Mouse (Mus musculus) stomach, postnatal 0 days (tissue): ENCODE measurements at regions not wholly inside any gene's neighbourhood (a gene's known extent, or its start where the extent isn't known, plus 50 kb on each side); places are given as distances from the start of the nearest gene placed in this dataset.

ENCODE experiments used
- ATAC-seq: fragments of 200-750 bp; cut with Nextera tagmentation; 2 replicates; pipeline ENCODE4 v1.8.0; 2017; ENCODE audit not compliant: low FRiP score, low TSS enrichment
- DNase-seq: peaks from one replicate; pipeline ENCODE4 v3.0.0-alpha.2; 2016; ENCODE audit warnings: low spot score
- H3K27ac ChIP-seq: fragments of 300-500 bp; sonication (generic); replicated peaks from 2 replicates; pipeline ENCODE4 v1.5.1; 2014; ENCODE audit warnings: mild to moderate bottlenecking, control low read depth
- H3K27me3 ChIP-seq: fragments of 300-500 bp; sonication (generic); 2 replicates; pipeline ENCODE4 v1.6.1; 2014; ENCODE audit warnings: low read length; ENCODE audit not compliant: control insufficient read depth, insufficient read depth
- H3K36me3 ChIP-seq: fragments of 300-500 bp; sonication (generic); 2 replicates; pipeline ENCODE4 v1.6.1; 2014; ENCODE audit warnings: low read length, mixed read lengths; ENCODE audit not compliant: control insufficient read depth, insufficient read depth
- H3K4me1 ChIP-seq: fragments of 300-500 bp; sonication (generic); replicated peaks from 2 replicates; pipeline ENCODE4 v1.6.1; 2014; ENCODE audit warnings: antibody characterized with exemption; ENCODE audit not compliant: control insufficient read depth, insufficient read depth
- H3K4me2 ChIP-seq: fragments of 300-500 bp; sonication (generic); replicated peaks from 2 replicates; pipeline ENCODE4 v1.6.1; 2014; ENCODE audit warnings: low read depth, mild to moderate bottlenecking, control low read depth, moderate library complexity
- H3K4me3 ChIP-seq: fragments of 300-500 bp; sonication (generic); 2 replicates; pipeline ENCODE4 v1.5.1; 2014; ENCODE audit warnings: low read depth, low read length, control low read depth
- H3K9ac ChIP-seq: fragments of 300-500 bp; sonication (generic); 2 replicates; pipeline ENCODE4 v1.6.1; 2014; ENCODE audit warnings: mild to moderate bottlenecking, low read length, control low read depth, mixed read lengths
- H3K9me3 ChIP-seq: fragments of 300-500 bp; sonication (generic); 2 replicates; pipeline ENCODE4 v1.6.1; 2016; ENCODE audit warnings: low read length; ENCODE audit not compliant: control insufficient read depth
- CTCF ChIP-seq: IDR thresholded peaks from 2 replicates; pipeline ENCODE4 v1.5.1; 2016; ENCODE audit warnings: antibody characterized with exemption, low read depth, mild to moderate bottlenecking, moderate library complexity
- EP300 ChIP-seq: optimal IDR thresholded peaks from 2 replicates; pipeline ENCODE3; 2016; ENCODE audit warnings: antibody characterized with exemption
- WGBS: fragments of 180-500 bp; shearing (Covaris S2); extraction: QIAGEN DNeasy Blood & Tissue Kit; methylation state at CpG from one replicate; pipeline ENCODE4 v1.1.7; 2014; 5-methylcytosine and 5-hydroxymethylcytosine counted together

GRCm38 (mm10) chr1:18849038-18849437, 253.8 kb upstream of the Tfap2d start:
- Histone ChIP-seq H3K27ac (no peak overlapping the region), H3K4me2 (no peak overlapping the region), H3K4me1 (no peaks in the 10 kb centered on the region), H3K9ac (no peak overlapping the region), H3K9me3 (no peaks in the 10 kb centered on the region), H3K27me3 (no peaks in the 10 kb centered on the region), H3K36me3 (no peaks in the 10 kb centered on the region), H3K4me3 (no peak overlapping the region)
- ATAC-seq, result no peak
- WGBS, result 56% methylated on average over 2 of the region's 2 CpGs
- TF ChIP-seq CTCF (no peak), EP300 (no peak)
- DNase-seq, result no peak

GRCm38 (mm10) chr1:18857457-18857856, 245.4 kb upstream of the Tfap2d start:
- no peak for DNase-seq
- Histone ChIP-seq H3K27me3 (no peaks in the 10 kb centered on the region), H3K4me1 (no peaks in the 10 kb centered on the region), H3K4me2 (no peak overlapping the region), H3K9me3 (no peaks in the 10 kb centered on the region), H3K9ac (no peak overlapping the region), H3K27ac (no peak overlapping the region), H3K36me3 (no peaks in the 10 kb centered on the region), H3K4me3 (no peak overlapping the region)
- no peak for ATAC-seq
- no peak for TF ChIP-seq EP300
- no peak for TF ChIP-seq CTCF
- 75% methylated on average over 3 of the region's 3 CpGs for WGBS

- 75% methylated on average over 1 of the region's 1 CpGs for WGBS
Observed at GRCm38 (mm10) chr1:18903266-18903665, 199.6 kb upstream of the Tfap2d start.

DNA sequence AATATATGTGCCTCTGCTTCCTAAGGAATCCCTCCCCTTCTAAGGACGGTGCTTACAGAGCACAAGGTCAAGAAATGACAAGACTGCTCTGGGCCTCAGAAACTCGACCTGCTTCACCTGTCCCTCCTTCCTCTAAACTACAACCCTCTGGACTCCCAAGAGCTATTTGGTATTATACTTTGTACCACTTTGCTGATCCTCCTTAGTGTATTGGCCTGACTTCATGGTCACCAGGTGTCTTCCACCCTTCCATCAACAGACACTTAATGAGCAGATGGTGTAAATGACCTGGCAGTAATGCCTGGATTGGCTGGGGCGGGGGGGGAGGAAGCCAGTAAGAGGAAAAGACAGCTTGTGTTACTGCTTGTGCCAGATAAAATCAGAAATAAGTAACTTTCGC, 199.1 kb upstream of the Tfap2d start:
- WGBS, result 52% methylated on average over 4 of the region's 4 CpGs
- H3K4me3 ChIP-seq, result no peak overlapping the region
- no peaks in the 10 kb centered on the region for H3K36me3 ChIP-seq
- H3K4me1 ChIP-seq, result no peaks in the 10 kb centered on the region
- ATAC-seq, result no peak
- no peak for DNase-seq
- H3K9me3 ChIP-seq, result no peaks in the 10 kb centered on the region
- H3K27me3 ChIP-seq, result no peaks in the 10 kb centered on the region
- TF ChIP-seq CTCF (no peak), EP300 (no peak)
- H3K9ac ChIP-seq, result no peak overlapping the region
- H3K4me2 ChIP-seq, result no peak overlapping the region
- H3K27ac ChIP-seq, result no peak overlapping the region

More at GRCm38 (mm10) chr1:18903266-18903665, 199.6 kb upstream of the Tfap2d start:
- Histone ChIP-seq H3K27ac (no peak overlapping the region), H3K9me3 (no peaks in the 10 kb centered on the region), H3K36me3 (no peaks in the 10 kb centered on the region), H3K9ac (no peak overlapping the region), H3K4me3 (no peak overlapping the region), H3K27me3 (no peaks in the 10 kb centered on the region), H3K4me1 (no peaks in the 10 kb centered on the region), H3K4me2 (no peak overlapping the region)
- ATAC-seq (no peak), DNase-seq (no peak)
- TF ChIP-seq CTCF, result no peak
- no peak for TF ChIP-seq EP300

GRCm38 (mm10) chr1:18911578-18911977, 191.2 kb upstream of the Tfap2d start:
- 78% methylated on average over 4 of the region's 4 CpGs for WGBS
- H3K27ac ChIP-seq, result no peak overlapping the region
- H3K9me3 ChIP-seq, result no peaks in the 10 kb centered on the region
- no peak overlapping the region for H3K9ac ChIP-seq
- no peak overlapping the region for H3K4me2 ChIP-seq
- H3K36me3 ChIP-seq, result no peaks in the 10 kb centered on the region
- TF ChIP-seq CTCF, result no peak
- TF ChIP-seq EP300, result no peak
- ATAC-seq, result no peak
- no peak for DNase-seq
- no peaks in the 10 kb centered on the region for H3K27me3 ChIP-seq
- no peak overlapping the region for H3K4me3 ChIP-seq
- H3K4me1 ChIP-seq, result no peaks in the 10 kb centered on the region

- Histone ChIP-seq H3K9me3 (no peaks in the 10 kb centered on the region), H3K36me3 (no peaks in the 10 kb centered on the region), H3K4me1 (no peaks in the 10 kb centered on the region), H3K4me3 (no peak overlapping the region), H3K4me2 (no peak overlapping the region), H3K27ac (no peak overlapping the region), H3K27me3 (no peaks in the 10 kb centered on the region), H3K9ac (no peak overlapping the region)
- ATAC-seq, result no peak
- TF ChIP-seq CTCF (no peak), EP300 (no peak)
- 94% methylated on average over 1 of the region's 1 CpGs for WGBS
- DNase-seq, result no peak
Observed at GRCm38 (mm10) chr1:18956276-18956675, 146.5 kb upstream of the Tfap2d start.
